Mouse (Mus musculus) ES-E14 (cell line): ENCODE data around the gene Akt2. TPM values are rescaled to one million over a fixed set of nuclear protein-coding genes. Genes with fewer than 3 reads are reported as not detected.
A peak's percentile ranks its signal among the peaks of the same experiment; 100 is the strongest.

Source experiments
- DNase-seq: peaks from one replicate; pipeline ENCODE4 v3.0.0-alpha.2; 2013; ENCODE audit warnings: low read depth, low spot score
- H3K27ac ChIP-seq: 2 replicates; pipeline ENCODE4 v1.5.1; 2012; ENCODE audit warnings: low read depth, mild to moderate bottlenecking, low read length, moderate library complexity, mixed read lengths; ENCODE audit not compliant: poor library complexity, insufficient read depth, severe bottlenecking
- H3K36me3 ChIP-seq: 2 replicates; pipeline ENCODE4 v1.6.1; 2012; ENCODE audit warnings: mild to moderate bottlenecking, low read length, moderate library complexity, mixed read lengths; ENCODE audit not compliant: control insufficient read depth, poor library complexity, insufficient read depth, severe bottlenecking
- H3K4me1 ChIP-seq, 2 experiments: fragments of 150-350 bp in 1 of 2; sonication (generic) in 1 of 2; 2 replicates each; pipeline ENCODE4 v1.6.1; 2012; ENCODE audit warnings: low read length in 2 of 2, mild to moderate bottlenecking in 1 of 2, mixed read lengths in 1 of 2; ENCODE audit not compliant: control insufficient read depth in 2 of 2, insufficient read depth in 2 of 2, poor library complexity in 1 of 2
- H3K4me3 ChIP-seq, 2 experiments: fragments of 150-350 bp in 1 of 2; sonication (generic) in 1 of 2; 2 replicates each; pipeline ENCODE4 v1.5.1; 2012; ENCODE audit warnings: low read length in 2 of 2, low read depth in 1 of 2, mild to moderate bottlenecking in 1 of 2, mixed read lengths in 1 of 2; ENCODE audit not compliant: insufficient read depth in 1 of 2, poor library complexity in 1 of 2, severe bottlenecking in 1 of 2
- H3K9ac ChIP-seq: 2 replicates; pipeline ENCODE4 v1.6.1; 2012; ENCODE audit warnings: low read depth, mild to moderate bottlenecking, low read length, mixed read lengths; ENCODE audit not compliant: poor library complexity, insufficient read depth, severe bottlenecking
- H3K9me3 ChIP-seq: fragments of 150-350 bp; sonication (generic); 2 replicates; pipeline ENCODE4 v1.6.1; 2012; ENCODE audit warnings: low read depth, mild to moderate bottlenecking, low read length; ENCODE audit not compliant: control insufficient read depth, insufficient read depth
- CHD2 ChIP-seq: IDR thresholded peaks from 2 replicates; pipeline ENCODE4 v1.6.1; 2014; ENCODE audit warnings: mild to moderate bottlenecking, low read depth, low read length, inconsistent platforms
- HCFC1 ChIP-seq: IDR thresholded peaks from 2 replicates; pipeline ENCODE4 v1.6.1; 2012; ENCODE audit warnings: low read length, inconsistent platforms, borderline replicate concordance; ENCODE audit not compliant: insufficient read depth
- MAFK ChIP-seq: IDR thresholded peaks from 2 replicates; pipeline ENCODE4 v1.6.1; 2014; ENCODE audit warnings: mild to moderate bottlenecking, low read depth, low read length, inconsistent platforms; ENCODE audit not compliant: insufficient read depth
- ZC3H11A ChIP-seq: IDR thresholded peaks from 2 replicates; pipeline ENCODE4 v1.6.1; 2012; ENCODE audit warnings: low read depth, mild to moderate bottlenecking, inconsistent platforms, low read length, borderline replicate concordance
- ZNF384 ChIP-seq: IDR thresholded peaks from 2 replicates; pipeline ENCODE4 v1.6.1; 2012; ENCODE audit warnings: low read depth, low read length, inconsistent platforms
- in situ Hi-C, 2 experiments: fragments of 600-800 bp; cut with MboI; formaldehyde crosslinking; loops; one replicate each; pipeline ENCODE4 v1.15.1; 2025; ENCODE audit warnings: low sequenced_read_pairs in 2 of 2, inconsistent platforms in 1 of 2; ENCODE audit not compliant: unreplicated experiment in 2 of 2
- total RNA-seq: library from RNA; depleted of rRNA; stranded (reverse); fragments of 300-350 nt; gene quantifications from 2 replicates; pipeline ENCODE4 v1.2.3, GENCODE M21; 2012

Gene Akt2
- total RNA-seq, 1 experiment = 44.8 TPM

DNA sequence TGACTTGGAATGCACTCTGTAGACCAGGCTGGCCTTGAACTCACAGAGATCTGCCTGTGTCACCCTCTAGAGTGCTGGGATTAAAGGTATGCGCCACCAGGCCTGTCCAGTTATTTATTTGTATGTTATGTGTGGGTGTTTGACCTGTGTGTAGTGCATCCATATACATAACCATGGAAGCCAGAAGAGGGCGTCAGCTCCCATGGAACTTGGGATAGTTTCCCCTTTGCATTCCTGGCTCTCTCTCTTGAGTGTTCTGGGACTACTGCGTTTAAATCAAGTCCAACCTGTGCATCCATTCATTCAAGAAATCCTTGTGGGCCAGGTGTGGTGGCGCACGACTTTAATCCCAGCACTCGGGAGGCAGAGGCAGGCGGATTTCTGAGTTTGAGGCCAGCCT lies 55.2 kb downstream of the Akt2 start:
- in situ Hi-C loops = no loop called here
- Histone ChIP-seq H3K36me3 (no peaks in the 10 kb centered on the region), H3K4me3 (no peak overlapping the region), H3K9ac (no peak overlapping the region), H3K27ac (peak overlapping the region; percentile 78), H3K9me3 (no peaks in the 10 kb centered on the region), H3K4me1 (peaks cover 0 to 2% of the 10 kb centered on the region in 2 experiments; a peak in 2 of 4 replicates)
- DNase-seq = no peak
- TF ChIP-seq ZNF384 (no peak), MAFK (no peak), CHD2 (no peak), ZC3H11A (no peak), HCFC1 (no peak)

DNA sequence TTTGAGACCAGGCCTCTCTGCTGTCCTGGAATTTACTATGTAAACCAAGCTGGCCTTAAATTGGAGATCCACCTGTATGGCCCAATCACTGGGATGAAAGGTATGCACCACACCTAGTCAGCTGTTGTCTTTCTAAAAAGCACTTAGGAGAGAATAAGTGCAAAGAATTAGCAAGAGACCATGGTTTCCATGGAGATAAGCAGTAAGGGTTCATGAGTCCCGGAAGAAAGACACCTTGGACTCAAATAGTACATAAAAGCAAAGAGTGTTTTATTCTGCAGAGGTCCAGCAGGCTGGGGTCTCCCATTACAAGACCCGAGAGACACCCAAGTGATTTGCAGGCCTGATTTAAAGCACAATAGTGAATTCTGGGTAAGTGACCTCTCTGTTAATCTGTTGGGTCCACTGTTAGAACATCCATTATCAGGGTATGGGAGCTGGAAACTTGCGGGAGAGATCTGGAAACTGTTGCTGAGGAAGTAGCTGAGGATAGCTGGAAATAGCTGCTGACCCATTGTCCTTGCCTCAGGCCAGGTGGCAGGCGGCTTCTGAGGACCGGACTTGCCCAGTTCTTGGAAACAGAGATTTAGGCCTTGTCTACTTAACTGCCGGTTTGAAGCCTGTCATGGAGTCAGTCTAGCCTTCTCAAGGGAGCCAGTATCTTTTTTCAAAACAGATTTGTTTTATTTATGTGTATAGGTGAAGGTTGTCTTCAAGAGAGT lies 56.1 kb downstream of the Akt2 start:
- Histone ChIP-seq H3K36me3 (no peaks in the 10 kb centered on the region), H3K27ac (peak overlapping the region; percentile 87), H3K9me3 (no peaks in the 10 kb centered on the region), H3K4me3 (0 out of 4 replicates have a peak overlapping the region, but pooled peaks of 1 of the 2 experiments have one; percentile 22), H3K9ac (no peak overlapping the region), H3K4me1 (peaks cover 0 to 2% of the 10 kb centered on the region in 2 experiments; a peak in 2 of 4 replicates)
- in situ Hi-C loops = no loop called here
- no peak for DNase-seq
- TF ChIP-seq MAFK = no peak
- TF ChIP-seq HCFC1 = no peak
- no peak for TF ChIP-seq ZNF384
- TF ChIP-seq CHD2 = no peak
- TF ChIP-seq ZC3H11A = no peak

DNA sequence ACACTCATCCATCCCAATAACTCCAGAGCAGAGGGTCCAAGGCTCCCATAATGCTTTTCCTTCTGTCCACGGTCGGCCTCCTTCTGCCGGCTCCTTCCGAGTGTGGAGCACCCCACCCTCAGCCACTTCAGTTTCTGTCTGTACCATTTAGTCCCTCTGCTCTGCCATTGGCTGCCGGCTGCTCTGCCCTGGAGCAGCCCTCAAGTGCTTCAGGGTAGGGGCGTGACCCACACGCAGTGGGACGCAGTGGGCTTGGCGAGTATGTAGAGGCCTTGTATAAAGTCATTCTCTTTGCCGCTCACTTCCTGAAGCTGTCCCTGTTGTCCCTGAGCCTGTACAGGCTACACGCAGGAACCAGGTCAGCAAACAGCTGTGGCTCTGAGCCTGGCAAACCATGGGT lies 58.4 kb downstream of the Akt2 start:
- in situ Hi-C loops = loop anchor here in 1 of 2 experiments (10.0 kb wide), 1 partner anchor 75 kb away; no protein-coding TSS in a partner anchor
- DNase-seq = no peak
- Histone ChIP-seq H3K9me3 (no peaks in the 10 kb centered on the region), H3K36me3 (no peaks in the 10 kb centered on the region), H3K9ac (no peak overlapping the region), H3K27ac (no peak overlapping the region), H3K4me1 (peaks cover 0 to 2% of the 10 kb centered on the region in 2 experiments; a peak in 2 of 4 replicates), H3K4me3 (peak overlapping the region in 1 of 2 experiments; percentile 22; a peak in 2 of 4 replicates)
- TF ChIP-seq ZC3H11A (no peak), ZNF384 (no peak), CHD2 (no peak), MAFK (no peak), HCFC1 (no peak)

DNA sequence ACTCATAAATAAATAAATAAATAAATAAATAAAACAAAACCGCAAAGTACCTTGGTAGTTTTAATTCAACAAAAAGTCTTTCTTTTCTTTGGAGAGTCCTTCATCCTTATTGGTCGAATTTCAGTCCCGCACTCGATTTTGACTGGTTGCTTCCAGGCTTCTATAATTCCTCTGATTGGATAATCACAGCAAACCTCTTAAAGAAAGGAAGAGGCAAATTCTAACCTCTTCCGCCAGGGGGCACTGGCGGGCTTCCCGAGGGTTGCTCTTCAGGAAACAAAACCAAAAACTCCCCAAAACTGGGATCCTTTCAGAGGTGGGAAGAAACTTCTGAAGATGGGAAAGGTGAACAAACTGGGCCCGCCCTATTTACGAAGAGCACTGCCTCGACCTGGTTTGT lies 59.6 kb downstream of the Akt2 start:
- no peaks in the 10 kb centered on the region for H3K36me3 ChIP-seq
- peaks cover 0 to 2% of the 10 kb centered on the region in 2 experiments; a peak in 2 of 4 replicates for H3K4me1 ChIP-seq
- in situ Hi-C loops = loop anchor here in 1 of 2 experiments (10.0 kb wide), 1 partner anchor 74 kb away; no protein-coding TSS in a partner anchor
- no peak overlapping the region for H3K27ac ChIP-seq
- peak overlapping the region; percentile 46 to 64; a peak in 3 of 4 replicates for H3K4me3 ChIP-seq
- no peaks in the 10 kb centered on the region for H3K9me3 ChIP-seq
- DNase-seq = peak; percentile 94
- TF ChIP-seq CHD2 = peak; percentile 87
- peak; percentile 71 for TF ChIP-seq ZC3H11A
- TF ChIP-seq ZNF384 = no peak
- TF ChIP-seq HCFC1 = 0 out of 2 replicates have a peak, but pooled peaks have one; percentile 20
- no peak for TF ChIP-seq MAFK
- H3K9ac ChIP-seq = no peak overlapping the region
